16 mouse cellular contexts compared by ENCODE assay signal in the genomic region with DNA sequence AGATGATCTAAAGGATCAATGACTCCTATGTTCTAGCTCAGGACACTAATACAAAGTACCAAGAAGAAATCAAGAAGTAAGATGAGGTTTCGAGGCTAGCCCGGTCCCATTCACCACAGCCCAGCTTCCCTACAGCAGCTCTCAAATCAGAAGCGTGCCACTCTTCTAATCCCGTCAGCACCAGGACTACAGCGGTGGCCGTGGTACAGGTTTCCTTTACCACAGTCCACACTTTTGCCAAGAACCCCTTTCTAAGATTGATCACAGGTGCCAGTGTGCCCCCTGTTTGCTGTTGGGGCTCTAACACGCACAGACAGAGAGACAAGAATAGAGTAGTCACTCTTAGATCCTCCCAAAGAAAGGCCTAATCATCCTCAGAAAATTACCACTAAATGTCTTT. TPM values are rescaled to one million over a fixed set of nuclear protein-coding genes. Genes with fewer than 3 reads are reported as not detected.
DNase-seq lines count a peak whose midpoint lies in the region.
"Had no signal": no experiment of that assay in that cellular context is flagged by ENCODE, and none has a peak within 500 bp of the region (broad histone marks: within the 10 kb centered on the region; RNA-seq: fewer than 3 reads in every experiment).

No protein-coding gene starts in this region.

- no peaks in the 10 kb centered on the region for H3K36me3 ChIP-seq in heart, embryonic 10.5 days
- H3K36me3 ChIP-seq: G1E had no signal

- H3K9me3 ChIP-seq in heart, embryonic 10.5 days = no peaks in the 10 kb centered on the region
- H3K9me3 ChIP-seq: G1E had no signal

- WGBS in heart, embryonic 10.5 days = 87% methylated on average over 7 of the region's 7 CpGs

- no peak overlapping the region for H3K27ac ChIP-seq in heart, embryonic 10.5 days

- peak; percentile 83 for DNase-seq in heart, adult 11 months
- no peak for DNase-seq in heart, adult 18-20 months
- DNase-seq in heart, embryonic 10.5 days (ENCODE audit: low spot score) = peak; percentile 58
- DNase-seq in heart, postnatal 14 days = no peak
- DNase-seq: adrenal gland, adult 2 months; adrenal gland, adult 8-10 months; adrenal gland, postnatal 10 days; adrenal gland, postnatal 14 days; adrenal gland, postnatal 25 days; adrenal gland, postnatal 36 days; B cell, adult 2 months; cerebellum, adult 11 months; cerebellum, adult 11-12 months; cerebellum, adult 18-20 months had no signal

- no peak overlapping the region for H3K4me3 ChIP-seq in heart, embryonic 10.5 days

- intact Hi-C loops in heart, postnatal 14 days (cut with DNase I) = no loop called here

- no peaks in the 10 kb centered on the region for H3K4me1 ChIP-seq in heart, embryonic 10.5 days

- no peaks in the 10 kb centered on the region for H3K27me3 ChIP-seq in heart, embryonic 10.5 days (ENCODE audit: insufficient read depth, poor library complexity, severe bottlenecking)
- H3K27me3 ChIP-seq: CH12.LX had no signal

RNA-seq across cellular contexts. Expression of gene Lsm6, which starts 36.5 kb away (rescaled TPM):
- total RNA-seq in heart, adult 18-20 months (2021) = 10 to 100 TPM; 63.9 to 71.7 TPM
- polyA plus RNA-seq in heart, embryonic 10.5 days (2016; fragmentation: Nextera tagmentation; extraction: Ambion mirVana) = 200 and 218 TPM in 2 replicates
- total RNA-seq in heart, postnatal 14 days (2021) = 10 to 100 TPM; 54.3 to 60.5 TPM

Comparison
In these comparisons a context has a peak if more than half of its experiments do, and no peak if none do; other contexts are left out.
1. DNase-seq: peak in heart, adult 11 months (single experiment) and heart, embryonic 10.5 days (single experiment); none in heart, adult 18-20 months (0 of 2) and heart, postnatal 14 days (0 of 2).